Comparison of ENCODE assay signal across 39 mouse cellular contexts in genomic region chr3:83038865-83039264, GRCm38 (mm10). TPM values are rescaled to one million over a fixed set of nuclear protein-coding genes. Genes with fewer than 3 reads are reported as not detected.
DNase-seq lines count a peak whose midpoint lies in the region; ATAC-seq and TF ChIP-seq lines count a peak whose summit lies in the region.
"Had no signal": no experiment of that assay in that cellular context is flagged by ENCODE, and none has a peak within 500 bp of the region (broad histone marks: within the 10 kb centered on the region; RNA-seq: fewer than 3 reads in every experiment).

No protein-coding gene starts in this region.

- H3K9me3 ChIP-seq in stomach, embryonic 15.5 days = no peaks in the 10 kb centered on the region
- H3K9me3 ChIP-seq in stomach, postnatal 0 days (ENCODE audit: control insufficient read depth, low read length) = no peaks in the 10 kb centered on the region
- no peaks in the 10 kb centered on the region for H3K9me3 ChIP-seq in liver, embryonic 14.5 days (ENCODE audit: control insufficient read depth, low read length)
- no peaks in the 10 kb centered on the region for H3K9me3 ChIP-seq in hindbrain, embryonic 14.5 days (ENCODE audit: control insufficient read depth, low read length)
- H3K9me3 ChIP-seq: forebrain, embryonic 12.5 days; heart, embryonic 13.5 days; hindbrain, embryonic 15.5 days; kidney, embryonic 15.5 days; limb, embryonic 12.5 days; midbrain, embryonic 15.5 days had no signal

- no peak overlapping the region for H3K9ac ChIP-seq in stomach, embryonic 15.5 days
- H3K9ac ChIP-seq in stomach, postnatal 0 days (ENCODE audit: low read length) = no peak overlapping the region
- no peak overlapping the region for H3K9ac ChIP-seq in liver, embryonic 14.5 days (replicated peaks)
- no peak overlapping the region for H3K9ac ChIP-seq in hindbrain, embryonic 14.5 days
- H3K9ac ChIP-seq: forebrain, embryonic 12.5 days; forebrain, postnatal 0 days; heart, embryonic 13.5 days; hindbrain, embryonic 15.5 days; kidney, embryonic 15.5 days; limb, embryonic 12.5 days; midbrain, embryonic 15.5 days had no signal

- no peaks in the 10 kb centered on the region for H3K36me3 ChIP-seq in stomach, embryonic 15.5 days
- no peaks in the 10 kb centered on the region for H3K36me3 ChIP-seq in stomach, postnatal 0 days (ENCODE audit: control insufficient read depth, insufficient read depth, low read length)
- H3K36me3 ChIP-seq in liver, embryonic 14.5 days (replicated peaks; ENCODE audit: control insufficient read depth, insufficient read depth, low read depth) = no peaks in the 10 kb centered on the region
- no peaks in the 10 kb centered on the region for H3K36me3 ChIP-seq in hindbrain, embryonic 14.5 days (replicated peaks; ENCODE audit: control insufficient read depth, insufficient read depth)
- H3K36me3 ChIP-seq: forebrain, embryonic 12.5 days; heart, embryonic 13.5 days; hindbrain, embryonic 15.5 days; kidney, embryonic 15.5 days; limb, embryonic 12.5 days; midbrain, embryonic 15.5 days had no signal

- H3K4me1 ChIP-seq in stomach, embryonic 15.5 days = no peaks in the 10 kb centered on the region
- H3K4me1 ChIP-seq in stomach, postnatal 0 days (replicated peaks; ENCODE audit: control insufficient read depth, insufficient read depth) = no peaks in the 10 kb centered on the region
- peaks cover 0 to 4% of the 10 kb centered on the region in 2 experiments; a peak in 2 of 4 replicates for H3K4me1 ChIP-seq in liver, embryonic 14.5 days (replicated peaks; ENCODE audit: control insufficient read depth in 2 of 2, insufficient read depth in 2 of 2, low read length in 1 of 2)
- H3K4me1 ChIP-seq in hindbrain, embryonic 14.5 days (replicated peaks; ENCODE audit: control insufficient read depth, insufficient read depth, low read length) = no peaks in the 10 kb centered on the region
- H3K4me1 ChIP-seq: forebrain, embryonic 12.5 days; heart, embryonic 13.5 days; hindbrain, embryonic 15.5 days; kidney, embryonic 15.5 days; limb, embryonic 12.5 days; midbrain, embryonic 15.5 days had no signal

- peak; percentile 22; the same call in 1 of the 2 replicates for ATAC-seq in stomach, embryonic 15.5 days (ENCODE audit: insufficient read depth, low FRiP score, low read depth)
- ATAC-seq in stomach, postnatal 0 days (ENCODE audit: low FRiP score, low TSS enrichment) = no peak
- peak; percentile 71 for ATAC-seq in liver, embryonic 14.5 days (ENCODE audit: insufficient read depth)
- ATAC-seq in hindbrain, embryonic 14.5 days (ENCODE audit: low FRiP score) = no peak
- no peak for ATAC-seq in erythroid progenitor cell, adult 5-6 weeks (replicated peaks; ENCODE audit: low FRiP score, poor library complexity, severe bottlenecking)
- ATAC-seq: forebrain, postnatal 0 days; inflammation-experienced regulatory T-cells, adult 6 months; midbrain, embryonic 15.5 days had no signal

- H3K4me2 ChIP-seq in stomach, embryonic 15.5 days = no peak overlapping the region
- H3K4me2 ChIP-seq in stomach, postnatal 0 days (replicated peaks; ENCODE audit: low read depth) = no peak overlapping the region
- H3K4me2 ChIP-seq in liver, embryonic 14.5 days (ENCODE audit: low read depth) = no peak overlapping the region
- H3K4me2 ChIP-seq in hindbrain, embryonic 14.5 days (replicated peaks) = no peak overlapping the region
- H3K4me2 ChIP-seq: forebrain, embryonic 12.5 days; heart, embryonic 13.5 days; hindbrain, embryonic 15.5 days; kidney, embryonic 15.5 days; limb, embryonic 12.5 days; midbrain, embryonic 15.5 days had no signal

- H3K27ac ChIP-seq in stomach, embryonic 15.5 days = no peak overlapping the region
- no peak overlapping the region for H3K27ac ChIP-seq in stomach, postnatal 0 days (replicated peaks)
- no peak overlapping the region for H3K27ac ChIP-seq in liver, embryonic 14.5 days
- no peak overlapping the region for H3K27ac ChIP-seq in hindbrain, embryonic 14.5 days
- H3K27ac ChIP-seq: forebrain, embryonic 12.5 days; heart, embryonic 13.5 days; hindbrain, embryonic 15.5 days; kidney, embryonic 15.5 days; layer of hippocampus, adult 2 months; left cerebral cortex, adult 2 months; limb, embryonic 12.5 days; macrophage; midbrain, embryonic 15.5 days had no signal

- WGBS in stomach, embryonic 15.5 days = 52% methylated on average over 2 of the region's 2 CpGs
- WGBS in stomach, postnatal 0 days = 53% methylated on average over 2 of the region's 2 CpGs
- WGBS in liver, embryonic 14.5 days (ENCODE audit: insufficient replicate concordance) = 61% methylated on average over 2 of the region's 2 CpGs
- 81% methylated on average over 2 of the region's 2 CpGs for WGBS in hindbrain, embryonic 14.5 days

- no peak for TF ChIP-seq EP300 in stomach, postnatal 0 days (optimal IDR thresholded peaks at IDR 0.05)
- TF ChIP-seq EP300 in liver, embryonic 14.5 days (IDR thresholded peaks at IDR 0.05; ENCODE audit: low read depth) = 0 out of 2 replicates have a peak, but pooled peaks have one; percentile 20

- no peak overlapping the region for H3K4me3 ChIP-seq in stomach, embryonic 15.5 days (replicated peaks)
- H3K4me3 ChIP-seq in stomach, postnatal 0 days (ENCODE audit: low read depth, low read length) = no peak overlapping the region
- no peak overlapping the region for H3K4me3 ChIP-seq in liver, embryonic 14.5 days (ENCODE audit: insufficient read depth in 1 of 2, low read depth in 2 of 2, low read length in 2 of 2)
- no peak overlapping the region for H3K4me3 ChIP-seq in hindbrain, embryonic 14.5 days (replicated peaks; ENCODE audit: low read length)
- H3K4me3 ChIP-seq: erythroblast, embryonic 14.5 days; forebrain, embryonic 12.5 days; heart, embryonic 13.5 days; hindbrain, embryonic 15.5 days; kidney, embryonic 15.5 days; layer of hippocampus, adult 2 months; left cerebral cortex, adult 2 months; limb, embryonic 12.5 days; midbrain, embryonic 15.5 days had no signal

- no peaks in the 10 kb centered on the region for H3K27me3 ChIP-seq in stomach, embryonic 15.5 days (replicated peaks)
- no peaks in the 10 kb centered on the region for H3K27me3 ChIP-seq in stomach, postnatal 0 days (ENCODE audit: control insufficient read depth, insufficient read depth, low read length)
- no peaks in the 10 kb centered on the region for H3K27me3 ChIP-seq in liver, embryonic 14.5 days (ENCODE audit: control insufficient read depth, insufficient read depth, low read length)
- no peaks in the 10 kb centered on the region for H3K27me3 ChIP-seq in hindbrain, embryonic 14.5 days (ENCODE audit: control insufficient read depth, insufficient read depth, low read length)
- H3K27me3 ChIP-seq: forebrain, embryonic 12.5 days; heart, embryonic 13.5 days; hindbrain, embryonic 15.5 days; limb, embryonic 12.5 days; midbrain, embryonic 15.5 days had no signal

- no peak for DNase-seq in stomach, postnatal 0 days (ENCODE audit: low spot score)
- peak; percentile 9 for DNase-seq in liver
- peak in 1 of 3 experiments; percentile 28 for DNase-seq in liver, embryonic 14.5 days (ENCODE audit: low read depth in 3 of 3, low spot score in 3 of 3)
- no peak for DNase-seq in hindbrain, embryonic 14.5 days (ENCODE audit: low spot score)
- no peak for DNase-seq in gastrocnemius, adult 8-10 months (ENCODE audit: low spot score in 2 of 2)
- DNase-seq: adrenal gland, adult 2 months; adrenal gland, postnatal 36 days; B cell, adult 2 months; cerebellum, adult 2 months; cerebellum, postnatal 14 days; forebrain, postnatal 0 days; gastrocnemius, postnatal 14 days; heart, adult 18-20 months; heart, postnatal 10 days; kidney, postnatal 25 days; lung, adult 2 months; lung, postnatal 10 days; thymus, adult 18-20 months; thymus, postnatal 25 days had no signal

- no peak for TF ChIP-seq CTCF in stomach, postnatal 0 days (IDR thresholded peaks at IDR 0.05; ENCODE audit: low read depth)
- TF ChIP-seq CTCF in liver, embryonic 14.5 days (IDR thresholded peaks at IDR 0.05; ENCODE audit: low read depth) = no peak

RNA-seq across cellular contexts. Expression of gene Fgb, which starts 10.8 kb away (rescaled TPM):
- polyA plus RNA-seq in stomach, embryonic 15.5 days (2015; fragmentation: Nextera tagmentation; extraction: Ambion mirVana) = 8.3 and 25.9 TPM in 2 replicates
- 2.8 and 6.1 TPM in 2 replicates for polyA plus RNA-seq in stomach, postnatal 0 days (2015; fragmentation: Nextera tagmentation; extraction: Ambion mirVana)
- 85.1 and 184 TPM in 2 replicates for polyA plus RNA-seq in liver, embryonic 14.5 days (2012; rRNA removed)
- polyA plus RNA-seq in liver, embryonic 14.5 days (2014; fragmentation: Nextera tagmentation; extraction: Ambion mirVana) = 330 and 376 TPM in 2 replicates
- polyA plus RNA-seq in hindbrain, embryonic 14.5 days (2014; fragmentation: Nextera tagmentation; extraction: Ambion mirVana) = not detected in 2 replicates
- total RNA-seq in erythroid progenitor cell, adult 5-6 weeks (2015; ENCODE audit: low replicate concordance) = not detected in 2 replicates
- total RNA-seq in erythroid progenitor cell, adult 5-6 weeks (2017; ENCODE audit: low replicate concordance) = not detected in 2 replicates
- under 1 TPM in 1 of 4 experiments, not detected in 3; 0.32 TPM for total RNA-seq in gastrocnemius, adult 8-10 months (2022)
- total RNA-seq: forebrain, postnatal 0 days; gastrocnemius, postnatal 14 days; heart, adult 18-20 months; hematopoietic stem cell, adult 5-6 weeks; layer of hippocampus, adult 2 months; layer of hippocampus, postnatal 14 days; left cerebral cortex, adult 2 months; left cerebral cortex, postnatal 25 days; megakaryocyte-erythroid progenitor cell, adult 5-6 weeks; neutrophil, adult 5-6 weeks had no signal
- polyA plus RNA-seq: cortical plate, adult 2 months; forebrain, embryonic 12.5 days; forebrain, postnatal 0 days; inflammation-experienced regulatory T-cells, adult 6 months; macrophage; midbrain, embryonic 15.5 days had no signal

RNA-seq across cellular contexts. Expression of gene Fga, which starts 13.0 kb away (rescaled TPM):
- 15.0 and 40.6 TPM in 2 replicates for polyA plus RNA-seq in stomach, embryonic 15.5 days (2015; fragmentation: Nextera tagmentation; extraction: Ambion mirVana)
- 3.9 and 10.0 TPM in 2 replicates for polyA plus RNA-seq in stomach, postnatal 0 days (2015; fragmentation: Nextera tagmentation; extraction: Ambion mirVana)
- polyA plus RNA-seq in liver, embryonic 14.5 days (2012; rRNA removed) = 105 and 203 TPM in 2 replicates
- polyA plus RNA-seq in liver, embryonic 14.5 days (2014; fragmentation: Nextera tagmentation; extraction: Ambion mirVana) = 436 and 506 TPM in 2 replicates
- not detected in 2 replicates for polyA plus RNA-seq in hindbrain, embryonic 14.5 days (2014; fragmentation: Nextera tagmentation; extraction: Ambion mirVana)
- not detected in 2 replicates for total RNA-seq in erythroid progenitor cell, adult 5-6 weeks (2015; ENCODE audit: low replicate concordance)
- not detected in 2 replicates for total RNA-seq in erythroid progenitor cell, adult 5-6 weeks (2017; ENCODE audit: low replicate concordance)
- under 1 TPM in 1 of 4 experiments, not detected in 3; 0.94 TPM for total RNA-seq in gastrocnemius, adult 8-10 months (2022)
- total RNA-seq: forebrain, postnatal 0 days; gastrocnemius, postnatal 14 days; heart, adult 18-20 months; hematopoietic stem cell, adult 5-6 weeks; layer of hippocampus, adult 2 months; layer of hippocampus, postnatal 14 days; left cerebral cortex, adult 2 months; left cerebral cortex, postnatal 25 days; megakaryocyte-erythroid progenitor cell, adult 5-6 weeks; neutrophil, adult 5-6 weeks had no signal
- polyA plus RNA-seq: cortical plate, adult 2 months; embryonic facial prominence, embryonic 14.5 days; forebrain, embryonic 12.5 days; inflammation-experienced regulatory T-cells, adult 6 months; macrophage; midbrain, embryonic 15.5 days had no signal

RNA-seq across cellular contexts. Expression of gene Plrg1, which starts 16.5 kb away (rescaled TPM):
- polyA plus RNA-seq in stomach, embryonic 15.5 days (2015; fragmentation: Nextera tagmentation; extraction: Ambion mirVana) = 84.2 and 85.6 TPM in 2 replicates
- polyA plus RNA-seq in stomach, postnatal 0 days (2015; fragmentation: Nextera tagmentation; extraction: Ambion mirVana) = 43.7 and 44.6 TPM in 2 replicates
- 26.0 and 34.9 TPM in 2 replicates for polyA plus RNA-seq in liver, embryonic 14.5 days (2012; rRNA removed)
- polyA plus RNA-seq in liver, embryonic 14.5 days (2014; fragmentation: Nextera tagmentation; extraction: Ambion mirVana) = 50.0 and 52.7 TPM in 2 replicates
- 99.6 and 108 TPM in 2 replicates for polyA plus RNA-seq in hindbrain, embryonic 14.5 days (2014; fragmentation: Nextera tagmentation; extraction: Ambion mirVana)
- total RNA-seq in erythroid progenitor cell, adult 5-6 weeks (2015; ENCODE audit: low replicate concordance) = 8.8 and 39.3 TPM in 2 replicates
- total RNA-seq in erythroid progenitor cell, adult 5-6 weeks (2017; ENCODE audit: low replicate concordance) = 25.6 and 28.5 TPM in 2 replicates
- 10 to 100 TPM; 18.0 to 21.7 (median 20.1) TPM for total RNA-seq in gastrocnemius, adult 8-10 months (2022)

RNA-seq across cellular contexts. Expression of gene Fgg, which starts 31.3 kb away (rescaled TPM):
- 12.7 and 40.6 TPM in 2 replicates for polyA plus RNA-seq in stomach, embryonic 15.5 days (2015; fragmentation: Nextera tagmentation; extraction: Ambion mirVana)
- polyA plus RNA-seq in stomach, postnatal 0 days (2015; fragmentation: Nextera tagmentation; extraction: Ambion mirVana) = 4.6 and 11.2 TPM in 2 replicates
- polyA plus RNA-seq in liver, embryonic 14.5 days (2012; rRNA removed) = 171 and 249 TPM in 2 replicates
- polyA plus RNA-seq in liver, embryonic 14.5 days (2014; fragmentation: Nextera tagmentation; extraction: Ambion mirVana) = 392 and 442 TPM in 2 replicates
- not detected in 2 replicates for polyA plus RNA-seq in hindbrain, embryonic 14.5 days (2014; fragmentation: Nextera tagmentation; extraction: Ambion mirVana)
- total RNA-seq in erythroid progenitor cell, adult 5-6 weeks (2015; ENCODE audit: low replicate concordance) = not detected in 2 replicates
- not detected in 2 replicates for total RNA-seq in erythroid progenitor cell, adult 5-6 weeks (2017; ENCODE audit: low replicate concordance)
- total RNA-seq in gastrocnemius, adult 8-10 months (2022) = under 1 TPM in 1 of 4 experiments, not detected in 3; 0.70 TPM
- total RNA-seq: gastrocnemius, postnatal 14 days; heart, adult 18-20 months; heart, postnatal 10 days; hematopoietic stem cell, adult 5-6 weeks; layer of hippocampus, postnatal 14 days; left cerebral cortex, adult 2 months; left cerebral cortex, postnatal 25 days; megakaryocyte-erythroid progenitor cell, adult 5-6 weeks; neutrophil, adult 5-6 weeks had no signal
- polyA plus RNA-seq: cerebellum, adult 2 months; cortical plate, adult 2 months; erythroblast, embryonic 14.5 days; forebrain, embryonic 12.5 days; forebrain, postnatal 0 days; inflammation-experienced regulatory T-cells, adult 6 months; limb, embryonic 12.5 days; macrophage had no signal

Comparison
In these comparisons a context has a peak if more than half of its experiments do, and no peak if none do; other contexts are left out.
1. ATAC-seq: peak in stomach, embryonic 15.5 days (single experiment) and liver, embryonic 14.5 days (single experiment); none in stomach, postnatal 0 days (single experiment), hindbrain, embryonic 14.5 days (single experiment) and erythroid progenitor cell, adult 5-6 weeks (single experiment).